ENCODE assay signal across 8 mouse cellular contexts in genomic region chr4:84523651-84524221, GRCm38 (mm10).
DNase-seq lines count a peak whose midpoint lies in the region; ATAC-seq and TF ChIP-seq lines count a peak whose summit lies in the region.

No protein-coding gene starts in this region.

- TF ChIP-seq POLR2A in kidney, adult 2 months (IDR thresholded peaks at IDR 0.05; ENCODE audit: low read depth, low read length), result no peak

- H3K4me3 ChIP-seq in kidney, adult 2 months (ENCODE audit: insufficient read depth, low read depth, low read length), result no peak overlapping the region

- peaks cover 5% of the 10 kb centered on the region; the same call in 1 of the 2 replicates for H3K4me1 ChIP-seq in kidney, adult 2 months (ENCODE audit: control insufficient read depth, insufficient read depth, low read length)

- peak; percentile 44 for DNase-seq in kidney, adult 2 months
- no peak for DNase-seq in kidney, adult 8-10 months
- DNase-seq in adipocyte (ENCODE audit: low spot score), result peak; percentile 52
- peak; percentile 22 for DNase-seq in gastrocnemius, postnatal 14 days
- peak; percentile 20 to 49 for DNase-seq in kidney, postnatal 4 days
- no peak for DNase-seq in frontal cortex, adult 2 months (ENCODE audit: extremely low spot score in 1 of 2, low spot score in 1 of 2)
- DNase-seq in cerebellum, adult 11 months, result no peak

- no peaks in the 10 kb centered on the region for H3K27me3 ChIP-seq in kidney, adult 2 months (replicated peaks; ENCODE audit: control insufficient read depth, insufficient read depth, low read length)

- TF ChIP-seq CTCF in kidney, adult 2 months (conservative IDR thresholded peaks at IDR 0.05; ENCODE audit: insufficient read depth, insufficient read length, low read depth, low read length), result no peak

- ATAC-seq in granulocyte monocyte progenitor cell, adult 5-6 weeks (replicated peaks; ENCODE audit: poor library complexity, severe bottlenecking), result no peak

- WGBS in kidney, adult 2 months, result 41% methylated on average over 4 of the region's 4 CpGs

- no peak overlapping the region; the same call in 1 of the 2 replicates for H3K27ac ChIP-seq in kidney, adult 2 months (ENCODE audit: insufficient read depth, low read depth, low read length)

- no peaks in the 10 kb centered on the region for H3K36me3 ChIP-seq in kidney, adult 2 months (ENCODE audit: control insufficient read depth, insufficient read depth, low read length)

- intact Hi-C loops in gastrocnemius, postnatal 14 days (cut with DNase I; ENCODE audit: low total_unique reads), result no loop called here

Comparison
In these comparisons a context has a peak if more than half of its experiments do, and no peak if none do; other contexts are left out.
1. DNase-seq: peak in kidney, adult 2 months (single experiment), adipocyte (single experiment), gastrocnemius, postnatal 14 days (single experiment) and kidney, postnatal 4 days (2 of 2); none in kidney, adult 8-10 months (0 of 2), frontal cortex, adult 2 months (0 of 2) and cerebellum, adult 11 months (single experiment).